Mouse (Mus musculus) kidney, adult 2 months (tissue): ENCODE results near the gene BC048403.
"Not testable (repeated sequence)": the region's sequence is repeated elsewhere in the genome, so short reads cannot be mapped to it uniquely, and the experiment has no call there.

Source experiments
- CTCF ChIP-seq: fragments of 200-500 bp; conservative IDR thresholded peaks from 2 replicates; pipeline ENCODE4 v1.5.1; 2011; ENCODE audit warnings: low read depth, mild to moderate bottlenecking, control low read depth, low read length, moderate library complexity, mixed read lengths; ENCODE audit not compliant: insufficient read depth, insufficient read length
- POLR2A ChIP-seq: fragments of 200-500 bp; IDR thresholded peaks from one replicate; pipeline ENCODE4 v1.6.1; 2011; ENCODE audit warnings: low read depth, low read length, control low read depth

- not testable (repeated sequence) for TF ChIP-seq POLR2A
- peak; percentile 51 for TF ChIP-seq CTCF
Observed at GRCm38 (mm10) chr10:121767295-121767694, 27.6 kb downstream of the BC048403 start.
